Mouse (Mus musculus) heart, embryonic 11.5 days (tissue): ENCODE data around the gene Trio. TPM values are rescaled to one million over a fixed set of nuclear protein-coding genes. Genes with fewer than 3 reads are reported as not detected.

Source experiments
- ATAC-seq: fragments of 200-750 bp; cut with Nextera tagmentation; replicated peaks from 2 replicates; pipeline ENCODE4 v1.8.0; 2017; ENCODE audit warnings: moderate library complexity; ENCODE audit not compliant: insufficient number of reproducible peaks, low FRiP score, low TSS enrichment
- H3K27ac ChIP-seq: fragments of 300-500 bp; sonication (generic); 2 replicates; pipeline ENCODE4 v1.5.1; 2014; ENCODE audit warnings: mild to moderate bottlenecking, low read depth, low read length
- H3K27me3 ChIP-seq: fragments of 300-500 bp; sonication (generic); 2 replicates; pipeline ENCODE4 v1.6.1; 2014; ENCODE audit warnings: mild to moderate bottlenecking, low read length, mixed read lengths; ENCODE audit not compliant: control insufficient read depth, insufficient read depth
- H3K36me3 ChIP-seq: fragments of 300-500 bp; sonication (generic); 2 replicates; pipeline ENCODE4 v1.6.1; 2014; ENCODE audit warnings: mild to moderate bottlenecking, low read length, moderate library complexity, mixed read lengths; ENCODE audit not compliant: control insufficient read depth, insufficient read depth
- H3K4me1 ChIP-seq: fragments of 300-500 bp; sonication (generic); 2 replicates; pipeline ENCODE4 v1.6.1; 2014; ENCODE audit warnings: low read length; ENCODE audit not compliant: control insufficient read depth, insufficient read depth
- H3K4me2 ChIP-seq: fragments of 300-500 bp; sonication (generic); 2 replicates; pipeline ENCODE4 v1.6.1; 2014; ENCODE audit warnings: mild to moderate bottlenecking, moderate library complexity
- H3K4me3 ChIP-seq: fragments of 300-500 bp; sonication (generic); 2 replicates; pipeline ENCODE4 v1.5.1; 2014; ENCODE audit warnings: low read depth, low read length
- H3K9ac ChIP-seq: fragments of 300-500 bp; sonication (generic); 2 replicates; pipeline ENCODE4 v1.6.1; 2014; ENCODE audit warnings: mild to moderate bottlenecking, low read depth, low read length, moderate library complexity
- H3K9me3 ChIP-seq: fragments of 300-500 bp; sonication (generic); replicated peaks from 2 replicates; pipeline ENCODE4 v1.6.1; 2016; ENCODE audit warnings: low read length; ENCODE audit not compliant: control insufficient read depth
- WGBS: fragments of 180-500 bp; shearing (Covaris S2); extraction: QIAGEN DNeasy Blood & Tissue Kit; methylation state at CpG from one replicate; pipeline ENCODE4 v1.1.7; 2014; ENCODE audit not compliant: insufficient replicate concordance; 5-methylcytosine and 5-hydroxymethylcytosine counted together
- polyA plus RNA-seq: library from polyadenylated mRNA; unstranded; fragments of >200 nt; fragmentation: Nextera tagmentation; extraction: Ambion mirVana; gene quantifications from 2 replicates; pipeline ENCODE4 v1.2.1, GENCODE M21; 2014

The Trio gene
- polyA plus RNA-seq, 1 experiment from 2014 or later = 28.5 TPM

GRCm38 (mm10) chr15:27876327-27876726, 149.3 kb downstream of the Trio start:
- Histone ChIP-seq H3K9me3 (no peaks in the 10 kb centered on the region), H3K27me3 (no peaks in the 10 kb centered on the region), H3K36me3 (peaks cover 4% of the 10 kb centered on the region), H3K4me3 (no peak overlapping the region), H3K9ac (no peak overlapping the region), H3K27ac (no peak overlapping the region), H3K4me2 (no peak overlapping the region), H3K4me1 (peaks cover 19% of the 10 kb centered on the region)
- no peak for ATAC-seq
- WGBS = 60% methylated on average over 10 of the region's 10 CpGs

GRCm38 (mm10) chr15:27875753-27876152, 149.9 kb downstream of the Trio start:
- Histone ChIP-seq H3K27me3 (no peaks in the 10 kb centered on the region), H3K4me3 (no peak overlapping the region), H3K9ac (no peak overlapping the region), H3K36me3 (peaks cover 6% of the 10 kb centered on the region), H3K9me3 (no peaks in the 10 kb centered on the region), H3K27ac (no peak overlapping the region), H3K4me1 (peaks cover 15% of the 10 kb centered on the region), H3K4me2 (no peak overlapping the region)
- ATAC-seq = no peak
- 82% methylated on average over 9 of the region's 9 CpGs for WGBS

- no peaks in the 10 kb centered on the region for H3K27me3 ChIP-seq
- no peak overlapping the region for H3K27ac ChIP-seq
- peaks cover 10% of the 10 kb centered on the region; the same call in 1 of the 2 replicates for H3K4me1 ChIP-seq
- H3K4me2 ChIP-seq = no peak overlapping the region
- ATAC-seq = no peak
- H3K9ac ChIP-seq = no peak overlapping the region
- no peak overlapping the region for H3K4me3 ChIP-seq
- 87% methylated on average over 16 of the region's 16 CpGs for WGBS
- H3K9me3 ChIP-seq = no peaks in the 10 kb centered on the region
- peaks cover 11% of the 10 kb centered on the region for H3K36me3 ChIP-seq
Measured at GRCm38 (mm10) chr15:27873747-27874320, 151.8 kb downstream of the Trio start.

GRCm38 (mm10) chr15:27872286-27872685, 153.4 kb downstream of the Trio start:
- H3K9me3 ChIP-seq = no peaks in the 10 kb centered on the region
- no peak overlapping the region for H3K4me2 ChIP-seq
- no peaks in the 10 kb centered on the region for H3K27me3 ChIP-seq
- WGBS = 65% methylated on average over 2 of the region's 2 CpGs
- H3K36me3 ChIP-seq = peaks cover 11% of the 10 kb centered on the region
- H3K27ac ChIP-seq = no peak overlapping the region
- ATAC-seq = no peak
- H3K9ac ChIP-seq = no peak overlapping the region
- no peak overlapping the region for H3K4me3 ChIP-seq
- peaks cover 10% of the 10 kb centered on the region; the same call in 1 of the 2 replicates for H3K4me1 ChIP-seq

GRCm38 (mm10) chr15:27871708-27872107, 153.9 kb downstream of the Trio start:
- WGBS = 59% methylated on average over 10 of the region's 10 CpGs
- Histone ChIP-seq H3K27me3 (no peaks in the 10 kb centered on the region), H3K9me3 (no peaks in the 10 kb centered on the region), H3K27ac (no peak overlapping the region), H3K4me1 (peaks cover 8% of the 10 kb centered on the region; the same call in 1 of the 2 replicates), H3K4me2 (no peak overlapping the region), H3K4me3 (no peak overlapping the region), H3K36me3 (peaks cover 8% of the 10 kb centered on the region), H3K9ac (no peak overlapping the region)
- no peak for ATAC-seq

GRCm38 (mm10) chr15:27871260-27871659, 154.4 kb downstream of the Trio start:
- H3K27me3 ChIP-seq = no peaks in the 10 kb centered on the region
- H3K36me3 ChIP-seq = peaks cover 8% of the 10 kb centered on the region
- no peaks in the 10 kb centered on the region for H3K9me3 ChIP-seq
- 82% methylated on average over 13 of the region's 13 CpGs for WGBS
- no peak overlapping the region for H3K4me3 ChIP-seq
- no peak overlapping the region for H3K27ac ChIP-seq
- no peak overlapping the region for H3K9ac ChIP-seq
- no peak for ATAC-seq
- H3K4me1 ChIP-seq = peaks cover 4% of the 10 kb centered on the region; the same call in 1 of the 2 replicates
- no peak overlapping the region for H3K4me2 ChIP-seq

GRCm38 (mm10) chr15:27869001-27869400, 156.6 kb downstream of the Trio start:
- Histone ChIP-seq H3K4me3 (no peak overlapping the region), H3K36me3 (peaks cover 11% of the 10 kb centered on the region), H3K4me2 (no peak overlapping the region), H3K9ac (no peak overlapping the region), H3K27me3 (no peaks in the 10 kb centered on the region), H3K4me1 (peaks cover 3% of the 10 kb centered on the region; the same call in 1 of the 2 replicates), H3K27ac (no peak overlapping the region), H3K9me3 (no peaks in the 10 kb centered on the region)
- WGBS = 88% methylated on average over 4 of the region's 4 CpGs
- ATAC-seq = no peak

GRCm38 (mm10) chr15:27867831-27868230, 157.8 kb downstream of the Trio start:
- no peak overlapping the region for H3K9ac ChIP-seq
- no peaks in the 10 kb centered on the region for H3K27me3 ChIP-seq
- H3K4me2 ChIP-seq = no peak overlapping the region
- no peaks in the 10 kb centered on the region for H3K9me3 ChIP-seq
- H3K4me3 ChIP-seq = no peak overlapping the region
- 87% methylated on average over 7 of the region's 7 CpGs for WGBS
- no peak overlapping the region for H3K27ac ChIP-seq
- H3K4me1 ChIP-seq = peaks cover 3% of the 10 kb centered on the region; the same call in 1 of the 2 replicates
- ATAC-seq = no peak
- peaks cover 11% of the 10 kb centered on the region for H3K36me3 ChIP-seq

GRCm38 (mm10) chr15:27866471-27866870, 159.2 kb downstream of the Trio start:
- WGBS = 84% methylated on average over 4 of the region's 4 CpGs

More at GRCm38 (mm10) chr15:27866471-27866870, 159.2 kb downstream of the Trio start:
- Histone ChIP-seq H3K4me1 (peaks cover 3% of the 10 kb centered on the region; the same call in 1 of the 2 replicates), H3K36me3 (peaks cover 11% of the 10 kb centered on the region), H3K9me3 (no peaks in the 10 kb centered on the region), H3K27me3 (no peaks in the 10 kb centered on the region), H3K27ac (no peak overlapping the region), H3K4me2 (no peak overlapping the region), H3K9ac (no peak overlapping the region), H3K4me3 (no peak overlapping the region)
- ATAC-seq = no peak
